Mouse (Mus musculus) c-Kit-positive CD71-positive TER-119-positive erythroid progenitor cells, embryonic 14.5 days (primary cell): Measurements from ENCODE around the gene Cep350.

ENCODE experiments used
- DNase-seq: peaks from one replicate; pipeline ENCODE4 v3.0.0-alpha.2; 2013; ENCODE audit warnings: low spot score

Cep350 gene

GRCm38 (mm10) chr1:155973068-155973718 is at the start of gene Cep350:
Gene Cep350, minus strand, starts transcription at chr1:155973255.
- DNase-seq, result peak; percentile 96

DNA sequence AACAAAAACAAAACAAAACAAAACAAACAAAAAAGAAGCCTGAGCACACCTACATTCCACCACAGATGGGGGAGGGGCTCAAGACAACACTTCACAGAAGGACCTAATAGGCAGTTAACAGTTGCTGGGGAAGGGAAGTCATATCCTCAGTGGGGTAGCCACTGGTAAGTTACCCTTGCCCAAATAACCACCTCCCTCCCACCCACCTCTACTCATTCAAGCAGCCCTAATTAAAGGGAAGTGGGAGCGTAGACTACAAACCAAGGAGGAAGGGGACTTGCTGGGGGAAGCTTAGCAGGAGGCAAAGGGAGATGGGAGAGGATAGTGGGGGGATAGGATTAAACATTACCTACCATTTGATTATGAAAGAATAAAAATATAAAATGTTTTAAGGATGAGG is 47.3 kb upstream of the Cep350 start:
- DNase-seq, result no peak

GRCm38 (mm10) chr1:156019800-156020199 is 46.7 kb upstream of the Cep350 start:
- DNase-seq, result no peak

DNA sequence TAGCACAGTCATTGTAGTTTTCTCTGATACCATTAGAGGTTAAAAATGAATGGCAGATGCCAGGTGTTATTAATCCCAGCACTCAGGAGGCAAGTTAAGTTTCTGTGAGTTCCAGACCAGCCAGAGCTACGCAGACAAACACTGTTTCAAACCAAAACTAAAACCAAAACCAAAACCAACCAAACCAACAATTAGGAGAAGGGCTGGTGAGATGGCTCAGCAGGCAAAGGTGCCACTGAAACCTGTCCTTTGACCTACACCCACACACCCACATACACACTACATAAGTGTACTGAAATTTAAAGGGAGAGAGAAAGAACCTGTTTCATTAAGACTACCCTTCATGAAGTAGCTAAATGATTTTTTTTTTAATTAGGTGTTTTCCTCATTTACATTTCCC is 35.9 kb upstream of the Cep350 start:
- DNase-seq, result no peak

- no peak for DNase-seq
Measured at GRCm38 (mm10) chr1:156005906-156006305, 32.9 kb upstream of the Cep350 start.

DNA sequence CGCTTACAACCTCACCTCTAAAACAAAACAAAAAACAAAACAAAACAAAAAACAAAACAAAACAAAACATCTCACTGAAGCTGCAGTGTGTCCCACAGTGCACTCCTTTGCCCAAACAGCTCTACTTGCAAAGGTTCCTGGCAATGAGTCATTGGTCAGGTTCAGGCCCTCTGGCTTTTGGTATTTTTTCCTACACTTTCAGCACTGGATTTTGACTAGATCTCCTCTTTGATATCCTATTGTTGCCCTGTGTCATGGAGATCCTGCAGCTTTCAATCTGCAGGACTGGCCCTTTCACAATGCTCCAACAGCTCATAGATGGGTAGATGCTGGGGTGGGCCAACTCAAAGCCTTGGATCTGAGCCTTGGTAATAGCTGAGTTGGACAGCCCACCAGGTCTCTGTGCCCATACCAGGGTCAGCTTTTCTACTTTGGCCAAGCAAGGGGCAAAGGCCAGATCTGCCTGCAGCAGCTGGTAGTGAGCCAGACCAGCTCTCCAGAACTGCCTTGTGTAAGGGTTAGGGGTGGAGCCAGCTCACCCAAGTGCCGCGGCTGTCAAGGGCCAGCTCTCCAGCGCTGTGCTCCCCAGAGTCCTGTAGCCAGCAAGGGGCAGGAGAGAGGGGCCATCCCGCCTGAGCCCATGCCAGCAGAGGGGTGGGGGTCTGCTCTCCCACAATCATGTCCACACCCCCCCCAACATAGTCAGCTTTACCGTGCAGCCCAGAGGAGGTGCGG is 30.3 kb upstream of the Cep350 start:
- no peak for DNase-seq

DNA sequence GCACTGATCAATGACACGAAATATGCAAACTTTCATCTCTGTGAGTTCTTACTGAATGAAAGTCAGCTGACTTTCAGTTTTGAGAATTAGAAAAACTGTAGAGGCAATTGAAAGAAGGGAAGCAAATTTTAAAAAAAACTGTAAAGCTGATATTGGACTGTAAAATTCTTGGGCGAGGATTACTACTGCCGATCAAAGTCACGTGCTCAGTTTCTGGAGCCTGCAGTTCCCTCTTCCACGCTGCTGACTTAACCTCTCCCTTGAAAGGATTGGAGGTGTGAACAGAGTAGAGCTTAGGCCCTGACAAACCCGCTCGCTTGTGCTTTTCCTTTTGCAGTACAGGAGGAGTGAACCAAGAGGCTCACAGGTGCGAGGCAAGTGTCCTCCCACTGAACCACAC is 29.3 kb upstream of the Cep350 start:
- DNase-seq, result no peak

- no peak for DNase-seq
Measured at GRCm38 (mm10) chr1:155995612-155996011, 22.6 kb upstream of the Cep350 start.

- no peak for DNase-seq
Measured at GRCm38 (mm10) chr1:155994524-155994923, 21.5 kb upstream of the Cep350 start.

DNA sequence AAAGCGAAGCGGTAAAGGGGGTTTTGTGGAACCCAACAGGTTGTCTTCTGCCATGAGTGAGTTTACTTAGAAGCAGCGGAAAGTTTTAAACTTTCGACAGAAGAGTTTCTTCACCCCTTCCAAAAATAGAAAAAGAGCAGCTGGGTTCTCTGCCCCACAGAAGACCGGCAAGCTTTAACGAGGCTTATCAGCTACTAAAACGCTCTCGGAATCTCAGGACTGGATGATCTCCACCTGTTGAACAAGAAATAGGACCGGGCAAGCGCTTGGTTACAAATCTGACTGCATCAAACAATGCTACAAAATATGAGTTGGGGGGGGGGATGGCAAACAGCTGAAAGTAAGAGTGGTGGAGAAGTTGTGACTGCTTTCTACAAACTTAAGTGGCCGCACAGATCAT is 17.3 kb upstream of the Cep350 start:
- no peak for DNase-seq

GRCm38 (mm10) chr1:155989387-155989786 is 16.3 kb upstream of the Cep350 start:
- DNase-seq, result no peak

DNA sequence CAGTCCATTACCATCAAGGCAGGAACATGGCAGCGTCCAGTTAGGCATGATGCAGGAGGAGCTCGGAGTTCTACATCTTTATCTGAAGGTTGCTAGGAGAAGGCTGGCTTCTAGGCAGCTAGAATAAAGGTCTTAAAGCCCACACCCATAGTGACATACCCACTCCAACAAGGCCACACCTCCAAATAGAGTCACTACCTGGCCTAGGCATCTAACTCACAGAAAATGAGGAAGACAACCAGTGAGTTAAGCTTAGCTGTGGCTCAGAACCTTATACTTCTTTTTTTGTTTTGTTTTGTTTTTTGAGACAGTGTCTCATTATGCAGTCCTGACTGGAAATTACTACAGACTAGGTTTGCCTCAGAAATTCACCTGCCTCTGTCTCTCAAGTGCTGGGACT is 14.6 kb upstream of the Cep350 start:
- no peak for DNase-seq

- peak; percentile 38 for DNase-seq
Measured at GRCm38 (mm10) chr1:155974931-155975330, 1.9 kb upstream of the Cep350 start.

- no peak for DNase-seq
Measured at GRCm38 (mm10) chr1:155973719-155974379, 794 bp upstream of the Cep350 start.

GRCm38 (mm10) chr1:155972146-155973067 is 648 bp downstream of the Cep350 start:
- peak; percentile 42 for DNase-seq

- no peak for DNase-seq
Measured at GRCm38 (mm10) chr1:155949170-155949569, 23.9 kb downstream of the Cep350 start.

- DNase-seq, result no peak
Measured at GRCm38 (mm10) chr1:155944361-155944760, 28.7 kb downstream of the Cep350 start.

- no peak for DNase-seq
Measured at GRCm38 (mm10) chr1:155937416-155937815, 35.6 kb downstream of the Cep350 start.

- DNase-seq, result no peak
Measured at GRCm38 (mm10) chr1:155934702-155935101, 38.4 kb downstream of the Cep350 start.

GRCm38 (mm10) chr1:155903561-155903960 is 69.5 kb downstream of the Cep350 start:
- DNase-seq, result no peak

DNA sequence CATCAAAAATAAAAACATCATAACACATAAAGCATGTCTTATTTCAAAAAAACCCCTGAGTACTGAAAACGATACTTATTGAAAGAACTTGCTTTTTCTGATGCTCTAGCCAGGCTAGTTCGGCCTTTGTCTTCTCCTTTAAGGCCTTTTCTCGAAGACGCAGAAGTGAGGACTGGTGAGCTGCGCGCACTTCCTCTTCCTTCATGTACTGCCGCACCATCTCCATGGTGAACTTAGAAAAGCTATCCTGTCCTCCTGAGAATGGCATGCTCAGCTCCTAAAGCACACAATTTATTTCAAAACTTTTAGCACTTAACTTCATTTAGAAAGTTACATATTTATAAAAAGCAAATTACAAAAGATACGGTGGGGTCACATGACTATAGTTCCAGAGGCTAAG is 71.7 kb downstream of the Cep350 start:
- DNase-seq, result no peak

DNA sequence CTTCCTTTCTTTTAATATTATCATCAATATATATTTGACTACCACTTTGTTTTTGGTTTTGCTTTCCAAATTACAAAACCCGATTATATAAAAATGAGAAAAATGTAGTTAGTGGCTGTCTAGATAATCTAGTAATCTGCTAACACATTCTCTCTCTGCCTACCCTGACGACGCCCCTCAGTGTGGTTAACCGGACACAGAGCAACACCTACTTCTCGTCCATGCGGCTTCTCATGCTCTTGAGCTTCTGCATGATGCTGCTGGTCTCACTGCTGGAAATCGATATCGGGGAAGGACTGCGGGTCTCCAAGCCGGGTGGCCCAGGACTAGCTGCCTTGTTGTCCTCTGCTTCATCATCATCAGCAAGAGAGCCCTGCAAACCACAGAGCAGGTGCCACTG is 78.7 kb downstream of the Cep350 start:
- no peak for DNase-seq
